Mouse (Mus musculus): ENCODE results near the gene Htr1d. TPM values are rescaled to one million over a fixed set of nuclear protein-coding genes. Genes with fewer than 3 reads are reported as not detected.

The Htr1d gene
- polyA plus RNA-seq (2012; rRNA removed) = 2.8 and 4.0 TPM in 2 replicates

- DNase-seq (ENCODE audit: low spot score) = no peak
Observed at GRCm38 (mm10) chr4:136423224-136423623, at the start of gene Htr1d. Gene Htr1d, plus strand, starts transcription at chr4:136423524.

GRCm38 (mm10) chr4:136377001-136377400 is 46.3 kb upstream of the Htr1d start:
- DNase-seq (ENCODE audit: low spot score) = no peak

- DNase-seq (ENCODE audit: low spot score) = no peak
Observed at GRCm38 (mm10) chr4:136383052-136383451, 40.3 kb upstream of the Htr1d start.

- DNase-seq (ENCODE audit: low spot score) = no peak
Observed at GRCm38 (mm10) chr4:136383839-136384238, 39.5 kb upstream of the Htr1d start.

GRCm38 (mm10) chr4:136387261-136387660 is 36.1 kb upstream of the Htr1d start:
- no peak for DNase-seq (ENCODE audit: low spot score)

- DNase-seq (ENCODE audit: low spot score) = no peak
Observed at GRCm38 (mm10) chr4:136401806-136402205, 21.5 kb upstream of the Htr1d start.

GRCm38 (mm10) chr4:136407831-136408230 is 15.5 kb upstream of the Htr1d start:
- no peak for DNase-seq (ENCODE audit: low spot score)

- no peak for DNase-seq (ENCODE audit: low spot score)
Observed at GRCm38 (mm10) chr4:136411995-136412765, 11.1 kb upstream of the Htr1d start.

- no peak for DNase-seq (ENCODE audit: low spot score)
Observed at GRCm38 (mm10) chr4:136415477-136415876, 7.8 kb upstream of the Htr1d start.

- no peak for DNase-seq (ENCODE audit: low spot score)
Observed at GRCm38 (mm10) chr4:136418962-136419361, 4.4 kb upstream of the Htr1d start.

GRCm38 (mm10) chr4:136419386-136419785 is 3.9 kb upstream of the Htr1d start:
- no peak for DNase-seq (ENCODE audit: low spot score)

- no peak for DNase-seq (ENCODE audit: low spot score)
Observed at GRCm38 (mm10) chr4:136424120-136424999, 1.0 kb downstream of the Htr1d start.

GRCm38 (mm10) chr4:136425000-136425288 is 1.6 kb downstream of the Htr1d start:
- DNase-seq (ENCODE audit: low spot score) = no peak

GRCm38 (mm10) chr4:136430609-136431375 is 7.5 kb downstream of the Htr1d start:
- no peak for DNase-seq (ENCODE audit: low spot score)

- DNase-seq (ENCODE audit: low spot score) = no peak
Observed at GRCm38 (mm10) chr4:136431376-136431693, 8.0 kb downstream of the Htr1d start.

- peak; percentile 36 for DNase-seq (ENCODE audit: low spot score)
Observed at GRCm38 (mm10) chr4:136434029-136434428, 10.7 kb downstream of the Htr1d start.

- no peak for DNase-seq (ENCODE audit: low spot score)
Observed at GRCm38 (mm10) chr4:136439106-136439505, 15.8 kb downstream of the Htr1d start.

- no peak for DNase-seq (ENCODE audit: low spot score)
Observed at GRCm38 (mm10) chr4:136441354-136442043, 18.2 kb downstream of the Htr1d start.

- DNase-seq (ENCODE audit: low spot score) = no peak
Observed at GRCm38 (mm10) chr4:136444561-136444960, 21.2 kb downstream of the Htr1d start.

- no peak for DNase-seq (ENCODE audit: low spot score)
Observed at GRCm38 (mm10) chr4:136449795-136450194, 26.5 kb downstream of the Htr1d start.

GRCm38 (mm10) chr4:136450271-136450670 is 26.9 kb downstream of the Htr1d start:
- DNase-seq (ENCODE audit: low spot score) = no peak

- DNase-seq (ENCODE audit: low spot score) = no peak
Observed at GRCm38 (mm10) chr4:136451564-136451963, 28.2 kb downstream of the Htr1d start.
